Comparison of ENCODE assay signal across 8 mouse cellular contexts in genomic region chr1:58423371-58424248, GRCm38 (mm10). TPM values are rescaled to one million over a fixed set of nuclear protein-coding genes. Genes with fewer than 3 reads are reported as not detected.
A peak's percentile ranks its signal among the peaks of the same experiment; 100 is the strongest.
DNase-seq lines count a peak whose midpoint lies in the region; ATAC-seq lines count a peak whose summit lies in the region.

Gene Clk1 (minus strand): TSS chr1:58424066.

- H3K27me3 ChIP-seq in hindbrain, embryonic 11.5 days (ENCODE audit: control insufficient read depth, insufficient read depth, low read length) = no peaks in the 10 kb centered on the region

- H3K27ac ChIP-seq in hindbrain, embryonic 11.5 days (ENCODE audit: low read depth, low read length) = peak within 1 kb of the TSS; percentile 97

- H3K9me3 ChIP-seq in hindbrain, embryonic 11.5 days (ENCODE audit: control insufficient read depth, low read length) = no peaks in the 10 kb centered on the region

- WGBS in hindbrain, embryonic 11.5 days = under 1% methylated on average over 76 of the region's 79 CpGs

- peaks cover 5% of the 10 kb centered on the region; the same call in 1 of the 2 replicates for H3K36me3 ChIP-seq in hindbrain, embryonic 11.5 days (ENCODE audit: control insufficient read depth, insufficient read depth, low read length)

- H3K4me2 ChIP-seq in hindbrain, embryonic 11.5 days (replicated peaks; ENCODE audit: low read depth, low read length) = peak within 1 kb of the TSS; percentile 64

- peak; percentile 96 for DNase-seq in Muller cell, postnatal 12 days (ENCODE audit: inconsistent ontology term)
- DNase-seq in cerebellum, adult 9-11 months = peak; percentile 97
- peak; percentile 88 to 98 for DNase-seq in frontal cortex, adult 2 months (ENCODE audit: extremely low spot score in 1 of 2, low spot score in 1 of 2)
- DNase-seq in hindbrain, embryonic 11.5 days (ENCODE audit: low spot score) = peak; percentile 97
- DNase-seq in layer of hippocampus, postnatal 14 days (ENCODE audit: low spot score in 2 of 2) = peak; percentile 98
- DNase-seq in lung, postnatal 14 days = peak; percentile 99
- DNase-seq in retina, adult 2 months (ENCODE audit: low read depth, low spot score) = peak; percentile 85
- DNase-seq in thymus, postnatal 36 days = peak; percentile 93 to 95

- H3K4me3 ChIP-seq in hindbrain, embryonic 11.5 days (ENCODE audit: low read depth, low read length) = peak within 1 kb of the TSS; percentile 100

- H3K4me1 ChIP-seq in hindbrain, embryonic 11.5 days (replicated peaks; ENCODE audit: control insufficient read depth, insufficient read depth, low read length) = no peaks in the 10 kb centered on the region

- peak within 1 kb of the TSS; percentile 100 for H3K9ac ChIP-seq in hindbrain, embryonic 11.5 days (ENCODE audit: low read depth, low read length)

- ATAC-seq in hindbrain, embryonic 11.5 days (ENCODE audit: low FRiP score) = peak; percentile 97

RNA-seq across cellular contexts. Expression of gene Clk1, which starts in this region (rescaled TPM):
- polyA plus RNA-seq in frontal cortex, adult 2 months (2012; rRNA removed) = 314 and 321 TPM in 2 replicates
- 159 and 195 TPM in 2 replicates for polyA plus RNA-seq in hindbrain, embryonic 11.5 days (2014; fragmentation: Nextera tagmentation; extraction: Ambion mirVana)
- total RNA-seq in layer of hippocampus, postnatal 14 days (2021) = 100 to 1,000 TPM; 121 to 136 TPM

Comparison
In these comparisons a context has a peak if more than half of its experiments do, and no peak if none do; other contexts are left out.
1. Peak in every context shown above with its lines: DNase-seq, ATAC-seq, H3K4me3 ChIP-seq and H3K27ac ChIP-seq.